In the genomic region with DNA sequence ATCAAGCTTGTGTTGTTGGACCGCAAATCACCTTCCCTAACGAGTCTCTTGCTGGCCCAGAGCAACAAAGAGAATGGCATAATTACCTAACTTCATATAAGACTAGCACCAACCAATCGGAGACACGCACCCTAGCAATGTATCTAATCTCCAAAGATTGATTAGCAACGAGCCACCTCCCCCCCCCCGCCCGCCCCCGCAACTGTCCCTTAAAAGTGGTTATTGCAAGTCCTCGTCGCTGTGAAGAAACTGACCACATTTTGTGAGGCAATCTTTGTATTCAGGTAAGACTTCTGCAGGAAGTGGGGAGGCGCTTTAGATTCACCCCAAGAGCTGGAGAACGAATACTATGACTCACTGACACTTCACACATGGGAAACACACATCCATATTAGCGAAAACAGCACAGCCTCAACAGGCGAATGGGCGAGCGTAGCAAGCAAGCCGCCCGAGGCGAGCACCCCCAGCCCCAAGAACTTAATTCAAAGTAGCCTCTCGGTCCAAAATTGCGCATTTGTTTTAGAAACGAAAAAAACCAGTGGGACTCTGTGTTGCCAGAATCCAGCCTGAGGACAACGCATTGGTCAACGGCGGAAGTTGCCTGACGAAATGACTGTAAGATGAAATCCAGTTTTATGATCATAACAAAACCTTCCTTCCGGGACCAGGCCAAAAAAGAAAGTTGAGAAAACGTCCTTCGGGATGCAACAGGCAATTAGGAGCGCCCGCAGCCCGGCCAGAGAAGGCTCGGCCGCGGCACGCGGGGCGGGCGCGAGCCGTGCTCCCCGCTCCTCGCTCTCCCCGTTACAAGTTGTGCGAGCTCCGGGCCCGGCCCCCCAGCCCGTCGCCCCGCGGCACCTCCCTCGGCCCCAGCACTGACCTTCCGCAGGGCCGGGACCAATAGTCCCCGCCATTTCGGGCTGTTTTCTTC, we compare ENCODE assay signal across 8 mouse cellular contexts. TPM values are rescaled to one million over a fixed set of nuclear protein-coding genes. Genes with fewer than 3 reads are reported as not detected.
A peak's percentile ranks its signal among the peaks of the same experiment; 100 is the strongest.
DNase-seq lines count a peak whose midpoint lies in the region; ATAC-seq and TF ChIP-seq lines count a peak whose summit lies in the region.

No protein-coding gene starts in this region.

- H3K9me3 ChIP-seq in forebrain, embryonic 16.5 days (ENCODE audit: control insufficient read depth, low read length) = no peaks in the 10 kb centered on the region
- no peaks in the 10 kb centered on the region for H3K9me3 ChIP-seq in hindbrain, embryonic 10.5 days

- peaks cover 9% of the 10 kb centered on the region for H3K4me1 ChIP-seq in cerebellum, adult 2 months (ENCODE audit: control insufficient read depth, insufficient read depth, low read length)
- H3K4me1 ChIP-seq in forebrain, embryonic 16.5 days (replicated peaks; ENCODE audit: control insufficient read depth, insufficient read depth, low read length) = peaks cover 15% of the 10 kb centered on the region
- H3K4me1 ChIP-seq in hindbrain, embryonic 10.5 days (replicated peaks) = peaks cover 11% of the 10 kb centered on the region

- under 1% methylated on average over 56 of the region's 56 CpGs for WGBS in cerebellum, adult 2 months
- under 1% methylated on average over 56 of the region's 56 CpGs for WGBS in forebrain, embryonic 16.5 days
- 1% methylated on average over 56 of the region's 56 CpGs for WGBS in hindbrain, embryonic 10.5 days

- TF ChIP-seq CTCF in cerebellum, adult 2 months (IDR thresholded peaks at IDR 0.05; ENCODE audit: borderline replicate concordance, insufficient read depth, low read depth, low read length) = no peak

- DNase-seq in MN1 (ENCODE audit: low spot score) = peak; percentile 65
- peak; percentile 52 to 69 for DNase-seq in cerebellum, adult 2 months
- peak; percentile 57 for DNase-seq in hindbrain, embryonic 10.5 days (ENCODE audit: low spot score)
- DNase-seq in layer of hippocampus, postnatal 14 days (ENCODE audit: low spot score in 2 of 2) = peak; percentile 21 to 24
- peak; percentile 61 for DNase-seq in lung, postnatal 36 days
- DNase-seq in ovary, postnatal 36 days (ENCODE audit: low spot score) = peak; percentile 54
- DNase-seq in urinary bladder, postnatal 14 days (ENCODE audit: low spot score) = peak; percentile 34

- H3K4me2 ChIP-seq in forebrain, embryonic 16.5 days (ENCODE audit: low read length) = peak overlapping the region; percentile 65

- H3K9ac ChIP-seq in forebrain, embryonic 16.5 days (replicated peaks; ENCODE audit: low read depth, low read length) = peak overlapping the region; percentile 92

- H3K4me3 ChIP-seq in cerebellum, adult 2 months (replicated peaks; ENCODE audit: insufficient read depth, low read depth, low read length) = peak overlapping the region; percentile 90
- peak overlapping the region; percentile 97 for H3K4me3 ChIP-seq in forebrain, embryonic 16.5 days (replicated peaks; ENCODE audit: low read length)
- H3K4me3 ChIP-seq in hindbrain, embryonic 10.5 days = peak overlapping the region; percentile 87

- no peaks in the 10 kb centered on the region for H3K27me3 ChIP-seq in cerebellum, adult 2 months (ENCODE audit: control insufficient read depth, insufficient read depth, low read length)
- H3K27me3 ChIP-seq in forebrain, embryonic 16.5 days (replicated peaks; ENCODE audit: control insufficient read depth, insufficient read depth, low read length) = no peaks in the 10 kb centered on the region
- H3K27me3 ChIP-seq in hindbrain, embryonic 10.5 days (ENCODE audit: insufficient read depth, poor library complexity, severe bottlenecking) = peaks cover 4% of the 10 kb centered on the region; the same call in 1 of the 2 replicates

- H3K36me3 ChIP-seq in forebrain, embryonic 16.5 days (ENCODE audit: control insufficient read depth, insufficient read depth) = no peaks in the 10 kb centered on the region
- no peaks in the 10 kb centered on the region for H3K36me3 ChIP-seq in hindbrain, embryonic 10.5 days

- TF ChIP-seq POLR2A in cerebellum, adult 2 months (IDR thresholded peaks at IDR 0.05; ENCODE audit: borderline replicate concordance, insufficient read depth, low read length) = no peak

- ATAC-seq in forebrain, embryonic 16.5 days = peak; percentile 49

- peak overlapping the region; percentile 92 for H3K27ac ChIP-seq in cerebellum, adult 2 months (ENCODE audit: insufficient read depth, low read length)
- H3K27ac ChIP-seq in forebrain, embryonic 16.5 days (ENCODE audit: low read length) = peak overlapping the region; percentile 95
- H3K27ac ChIP-seq in hindbrain, embryonic 10.5 days = peak overlapping the region; percentile 97

RNA-seq across cellular contexts. Expression of a gene that starts 0.8 kb away (rescaled TPM):
- polyA plus RNA-seq in cerebellum, adult 2 months (2012; rRNA removed) = 50.3 and 56.4 TPM in 2 replicates
- polyA plus RNA-seq in forebrain, embryonic 16.5 days (2015; fragmentation: Nextera tagmentation; extraction: Ambion mirVana) = 11.0 and 11.8 TPM in 2 replicates
- 8.5 and 10.1 TPM in 2 replicates for polyA plus RNA-seq in hindbrain, embryonic 10.5 days (2016; fragmentation: Nextera tagmentation; extraction: Ambion mirVana)
- 10 to 100 TPM; 31.9 to 32.5 TPM for total RNA-seq in layer of hippocampus, postnatal 14 days (2021)

RNA-seq across cellular contexts. Expression of a gene that starts 43.8 kb away (rescaled TPM):
- 11.9 and 12.9 TPM in 2 replicates for polyA plus RNA-seq in cerebellum, adult 2 months (2012; rRNA removed)
- 15.0 and 16.3 TPM in 2 replicates for polyA plus RNA-seq in forebrain, embryonic 16.5 days (2015; fragmentation: Nextera tagmentation; extraction: Ambion mirVana)
- polyA plus RNA-seq in hindbrain, embryonic 10.5 days (2016; fragmentation: Nextera tagmentation; extraction: Ambion mirVana) = 12.8 and 17.2 TPM in 2 replicates
- 10 to 100 TPM; 13.6 to 16.2 TPM for total RNA-seq in layer of hippocampus, postnatal 14 days (2021)

RNA-seq across cellular contexts. Expression of a gene that starts 43.9 kb away (rescaled TPM):
- polyA plus RNA-seq in cerebellum, adult 2 months (2012; rRNA removed) = 33.3 and 33.8 TPM in 2 replicates
- polyA plus RNA-seq in forebrain, embryonic 16.5 days (2015; fragmentation: Nextera tagmentation; extraction: Ambion mirVana) = 26.0 and 26.1 TPM in 2 replicates
- polyA plus RNA-seq in hindbrain, embryonic 10.5 days (2016; fragmentation: Nextera tagmentation; extraction: Ambion mirVana) = 20.3 and 21.2 TPM in 2 replicates
- 10 to 100 TPM; 23.2 to 27.3 TPM for total RNA-seq in layer of hippocampus, postnatal 14 days (2021)

Comparison
In these comparisons a context has a peak if more than half of its experiments do, and no peak if none do; other contexts are left out.
1. Peak in every context shown above with its lines: DNase-seq, ATAC-seq, H3K4me3 ChIP-seq and H3K27ac ChIP-seq.